9 mouse cellular contexts compared by ENCODE assay signal in the genomic region with DNA sequence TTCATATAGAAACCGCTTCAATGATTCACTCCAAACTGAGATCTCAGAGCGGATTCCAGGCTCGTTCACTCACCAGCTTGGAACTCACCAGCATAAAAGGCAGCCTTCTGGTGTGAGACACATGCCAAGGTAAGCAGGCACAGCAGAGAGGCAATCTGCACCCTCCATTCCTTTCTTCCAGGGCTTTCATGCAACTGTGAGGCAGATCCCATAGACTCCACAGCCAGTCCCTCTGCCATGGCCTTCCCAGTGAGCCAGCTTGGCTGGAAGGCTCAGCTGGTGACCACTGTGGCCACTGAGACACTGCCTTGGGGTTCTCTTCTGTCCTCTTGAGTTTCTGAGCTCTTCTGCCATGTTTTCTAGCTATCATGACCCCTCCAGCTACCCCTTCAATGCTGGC.
DNase-seq lines count a peak whose midpoint lies in the region.
"Had no signal": no experiment of that assay in that cellular context is flagged by ENCODE, and none has a peak within 500 bp of the region (broad histone marks: within the 10 kb centered on the region; RNA-seq: fewer than 3 reads in every experiment).

No protein-coding gene starts in this region.

- intact Hi-C loops in left cerebral cortex, postnatal 4 days (cut with DNase I) = loop anchor here (10.0 kb wide), 1 partner anchor 82 kb away; a partner anchor contains a TSS

- peak; percentile 34 for DNase-seq in left cerebral cortex, postnatal 4 days
- no peak for DNase-seq in left cerebral cortex, adult 8-10 months (ENCODE audit: low spot score in 2 of 2)
- peak; percentile 95 for DNase-seq in brain, adult 2 months (ENCODE audit: low read depth, low spot score)
- peak; percentile 87 for DNase-seq in cerebellum, adult 9-10 months
- DNase-seq in layer of hippocampus, adult 18-20 months (ENCODE audit: low spot score in 2 of 2) = peak; percentile 46 to 74
- no peak for DNase-seq in adrenal gland, postnatal 36 days
- no peak for DNase-seq in gastrocnemius, postnatal 25 days
- DNase-seq: kidney, adult 2 months; retina, postnatal 1 day had no signal

Comparison
In these comparisons a context has a peak if more than half of its experiments do, and no peak if none do; other contexts are left out.
1. DNase-seq: peak in left cerebral cortex, postnatal 4 days (single experiment), brain, adult 2 months (single experiment), cerebellum, adult 9-10 months (single experiment) and layer of hippocampus, adult 18-20 months (2 of 2); none in left cerebral cortex, adult 8-10 months (0 of 2), adrenal gland, postnatal 36 days (0 of 2) and gastrocnemius, postnatal 25 days (single experiment).